Mouse (Mus musculus) C2C12 (cell line): ENCODE data around the gene Fbxw15.

Experiments
- CEBPB ChIP-seq: IDR thresholded peaks from one replicate; pipeline ENCODE4 v1.6.1; 2011; ENCODE audit warnings: low read depth, mild to moderate bottlenecking, control low read depth, moderate library complexity
- CTCF ChIP-seq: IDR thresholded peaks from one replicate; pipeline ENCODE4 v1.5.1; 2011; ENCODE audit not compliant: control insufficient read depth, insufficient read depth, insufficient read length
- FOSL1 ChIP-seq: IDR thresholded peaks from one replicate; pipeline ENCODE4 v1.8.0; 2011; ENCODE audit warnings: mild to moderate bottlenecking, low read length; ENCODE audit not compliant: poor library complexity, insufficient read depth, severe bottlenecking
- MAX ChIP-seq: IDR thresholded peaks from one replicate; pipeline ENCODE4 v1.6.1; 2011; ENCODE audit warnings: mild to moderate bottlenecking, control low read depth
- MYOD1 ChIP-seq: IDR thresholded peaks from one replicate; pipeline ENCODE4 v1.6.1; 2011; ENCODE audit warnings: low read depth; ENCODE audit not compliant: control insufficient read depth, insufficient read length
- USF1 ChIP-seq: IDR thresholded peaks from one replicate; pipeline ENCODE4 v1.6.1; 2011; ENCODE audit warnings: low read depth, mild to moderate bottlenecking, control low read depth, moderate library complexity

GRCm38 (mm10) chr9:109565546-109565945 lies 2.5 kb downstream of the Fbxw15 start:
- no peak for TF ChIP-seq FOSL1
- no peak for TF ChIP-seq CTCF
- no peak for TF ChIP-seq USF1
- no peak for TF ChIP-seq MYOD1
- no peak for TF ChIP-seq CEBPB
- TF ChIP-seq MAX: no peak
